Mouse (Mus musculus) erythroblast, embryonic 14.5 days (primary cell): Measurements from ENCODE around the gene Itch. TPM values are rescaled to one million over a fixed set of nuclear protein-coding genes. Genes with fewer than 3 reads are reported as not detected.
"Not testable (repeated sequence)": the region's sequence is repeated elsewhere in the genome, so short reads cannot be mapped to it uniquely, and the experiment has no call there.

ENCODE experiments used
- H3K27me3 ChIP-seq: 2 replicates; pipeline ENCODE4 v1.6.1; 2012; ENCODE audit warnings: inconsistent platforms; ENCODE audit not compliant: control insufficient read depth
- H3K36me3 ChIP-seq: 2 replicates; pipeline ENCODE4 v1.6.1; 2012; ENCODE audit warnings: mild to moderate bottlenecking, inconsistent platforms; ENCODE audit not compliant: control insufficient read depth
- H3K4me1 ChIP-seq: 2 replicates; pipeline ENCODE4 v1.6.1; 2012; ENCODE audit warnings: inconsistent platforms; ENCODE audit not compliant: control insufficient read depth
- H3K4me3 ChIP-seq: replicated peaks from 2 replicates; pipeline ENCODE3; 2012; ENCODE audit warnings: moderate library complexity, mild to moderate bottlenecking, inconsistent platforms
- H3K9me3 ChIP-seq: 2 replicates; pipeline ENCODE4 v1.6.1; 2012; ENCODE audit warnings: low read length, inconsistent platforms, mixed read lengths; ENCODE audit not compliant: control insufficient read depth
- GATA1 ChIP-seq: IDR thresholded peaks from 2 replicates; pipeline ENCODE4 v1.6.1; 2012; ENCODE audit warnings: low read length, inconsistent platforms, mixed read lengths
- TAL1 ChIP-seq: IDR thresholded peaks from 3 replicates; pipeline ENCODE4 v1.6.1; 2012; ENCODE audit warnings: low read length, inconsistent platforms, mixed read lengths
- polyA plus RNA-seq: library from polyadenylated mRNA; stranded (reverse); fragments of >175 nt; gene quantifications from 2 replicates; pipeline ENCODE4 v1.2.3, GENCODE M21; 2012

Itch gene
- polyA plus RNA-seq, 1 experiment = 0.06 TPM

DNA sequence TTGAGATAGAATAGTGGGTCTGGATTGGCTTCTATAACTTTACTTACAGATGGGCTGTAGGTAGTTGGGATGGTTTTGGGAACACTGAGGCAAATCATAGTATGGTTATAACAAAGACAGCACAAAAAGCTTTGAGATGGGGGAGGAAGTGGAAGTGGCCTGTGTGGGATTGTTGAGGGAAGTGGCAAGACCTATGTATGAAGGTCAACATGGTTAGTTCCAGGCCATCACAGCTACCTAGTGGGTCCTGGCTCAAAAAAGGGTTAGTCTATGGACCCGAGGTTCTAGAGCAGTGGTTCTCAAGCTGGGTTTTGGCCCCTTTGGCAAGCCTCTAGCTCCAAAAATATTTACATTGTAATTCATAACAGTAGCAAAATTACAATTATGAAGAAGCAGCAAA is 2.2 kb downstream of the Itch start:
- Histone ChIP-seq H3K27me3 (no peaks in the 10 kb centered on the region), H3K4me1 (peaks cover 36% of the 10 kb centered on the region), H3K9me3 (no peaks in the 10 kb centered on the region), H3K4me3 (no peak overlapping the region), H3K36me3 (peaks cover 28% of the 10 kb centered on the region)
- TF ChIP-seq TAL1 (no peak), GATA1 (no peak)

DNA sequence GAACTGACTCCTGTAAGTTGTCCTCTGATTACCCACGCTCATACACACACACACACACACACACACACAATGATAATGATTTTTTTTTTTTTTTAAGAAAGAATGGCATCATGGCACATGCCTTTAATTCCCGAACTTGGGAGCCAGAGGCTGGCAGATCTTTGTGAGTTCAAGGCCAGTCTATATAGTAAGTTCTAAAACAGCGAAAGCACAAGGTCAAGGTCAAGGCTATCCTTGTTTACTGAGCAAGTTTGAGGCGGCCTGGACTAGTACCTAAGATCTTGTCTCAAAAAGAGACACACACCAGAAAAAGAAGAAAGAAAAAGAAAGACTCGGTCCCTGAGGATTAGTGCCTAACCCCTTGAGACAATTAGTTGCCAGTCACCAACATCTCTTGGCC is 7.7 kb downstream of the Itch start:
- Histone ChIP-seq H3K4me3 (no peak overlapping the region), H3K4me1 (peaks cover 10% of the 10 kb centered on the region), H3K9me3 (no peaks in the 10 kb centered on the region), H3K36me3 (peaks cover 75% of the 10 kb centered on the region), H3K27me3 (no peaks in the 10 kb centered on the region)
- TF ChIP-seq GATA1 (no peak), TAL1 (no peak)

DNA sequence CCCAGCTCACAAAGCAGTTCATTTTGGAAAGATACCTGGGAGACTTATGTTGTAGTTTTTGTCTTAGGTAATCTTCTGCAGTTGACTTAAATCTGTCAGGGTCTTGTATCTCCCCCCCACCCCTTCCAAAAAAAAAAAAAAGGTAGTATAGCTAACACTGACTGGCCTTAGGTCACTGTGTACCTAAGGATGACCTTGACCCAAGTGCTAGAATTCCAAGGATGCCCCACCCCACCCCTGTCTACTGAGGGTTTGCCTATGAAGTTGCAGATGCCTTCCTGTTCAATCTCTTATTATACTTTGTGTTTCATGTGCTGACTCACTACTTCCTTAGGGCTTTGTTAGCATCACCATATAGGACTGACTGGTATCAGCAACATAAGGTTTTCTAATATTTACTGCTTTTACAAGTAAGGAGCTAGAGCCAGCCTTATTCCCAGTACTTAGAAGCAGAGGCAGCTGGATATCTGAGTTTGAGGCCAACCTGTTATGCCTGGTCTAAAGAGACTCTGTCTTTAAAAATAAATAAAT is 8.8 kb downstream of the Itch start:
- no peaks in the 10 kb centered on the region for H3K27me3 ChIP-seq

DNA sequence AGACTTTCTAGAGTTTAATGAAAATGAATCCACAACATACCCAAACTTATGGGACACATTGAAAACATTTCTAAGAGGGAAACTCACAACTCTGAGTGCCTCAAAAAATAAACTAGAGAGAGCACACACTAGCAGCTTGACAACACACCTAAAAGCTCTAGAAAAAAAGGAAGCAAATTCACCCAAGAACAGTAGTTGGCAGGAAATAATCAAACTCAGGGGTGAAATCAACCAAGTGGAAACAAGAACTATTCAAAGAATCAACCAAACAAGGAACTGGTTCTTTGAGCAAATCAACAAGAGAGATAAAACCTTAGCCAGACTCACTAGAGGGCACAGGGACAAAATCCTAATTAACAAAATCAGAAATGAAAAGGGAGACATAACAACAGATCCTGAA is 16.0 kb downstream of the Itch start:
- peaks cover 34% of the 10 kb centered on the region for H3K36me3 ChIP-seq
- H3K4me1 ChIP-seq, H3K9me3 ChIP-seq, H3K4me3 ChIP-seq, H3K27me3 ChIP-seq: not testable (repeated sequence)

More for the DNA sequence above, 8.8 kb downstream of the Itch start:
- Histone ChIP-seq H3K4me1 (peaks cover 3% of the 10 kb centered on the region), H3K9me3 (no peaks in the 10 kb centered on the region), H3K36me3 (peaks cover 86% of the 10 kb centered on the region), H3K4me3 (no peak overlapping the region)
- no peak for TF ChIP-seq TAL1
- no peak for TF ChIP-seq GATA1

DNA sequence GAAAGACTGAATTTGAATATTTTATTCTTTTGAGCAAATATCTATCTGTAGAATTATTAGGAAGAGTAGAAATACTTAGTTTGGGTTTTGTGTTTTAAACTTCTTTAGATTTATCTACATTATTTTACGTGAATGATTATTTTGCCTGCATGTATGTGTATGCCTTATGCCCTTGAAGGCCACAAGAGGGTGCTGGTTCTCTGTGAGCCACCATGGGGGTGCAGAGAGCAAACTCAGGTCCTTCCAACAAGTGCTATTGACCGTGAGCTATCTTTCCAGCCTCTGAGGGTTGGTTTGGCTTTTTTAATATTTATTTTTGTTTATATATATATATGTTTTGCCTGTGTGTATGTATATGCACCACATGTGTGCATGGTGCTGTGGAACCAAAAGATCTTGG is 74.1 kb downstream of the Itch start:
- TF ChIP-seq TAL1 (no peak), GATA1 (no peak)
- H3K36me3 ChIP-seq = peaks cover 70% of the 10 kb centered on the region

DNA sequence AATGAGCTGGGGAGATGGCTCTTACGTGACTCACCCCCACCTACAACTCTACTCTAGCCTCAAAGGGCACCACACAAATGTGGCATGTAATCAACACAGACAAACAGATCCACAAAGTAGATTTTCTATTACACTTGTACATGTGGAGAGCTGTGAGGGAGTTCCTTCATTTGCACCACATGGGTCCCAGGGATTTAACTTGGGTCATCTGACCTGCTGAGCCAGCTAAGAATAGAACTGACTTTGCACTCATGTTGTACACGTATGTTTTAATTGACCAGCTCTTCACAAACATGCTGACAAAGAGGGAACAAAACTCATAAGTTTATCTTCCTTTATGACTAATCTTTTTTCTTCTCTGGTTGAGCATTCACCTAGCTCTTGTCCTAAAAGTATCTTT is 89.8 kb downstream of the Itch start:
- H3K27me3 ChIP-seq = no peaks in the 10 kb centered on the region
- no peaks in the 10 kb centered on the region for H3K9me3 ChIP-seq
- no peak overlapping the region for H3K4me3 ChIP-seq
- peaks cover 3% of the 10 kb centered on the region; the same call in 1 of the 2 replicates for H3K4me1 ChIP-seq
- peaks cover 63% of the 10 kb centered on the region for H3K36me3 ChIP-seq
- no peak for TF ChIP-seq GATA1
- no peak for TF ChIP-seq TAL1

More for the DNA sequence above, 74.1 kb downstream of the Itch start:
- H3K27me3 ChIP-seq = no peaks in the 10 kb centered on the region
- no peaks in the 10 kb centered on the region for H3K4me1 ChIP-seq
- no peak overlapping the region for H3K4me3 ChIP-seq
- H3K9me3 ChIP-seq = no peaks in the 10 kb centered on the region

DNA sequence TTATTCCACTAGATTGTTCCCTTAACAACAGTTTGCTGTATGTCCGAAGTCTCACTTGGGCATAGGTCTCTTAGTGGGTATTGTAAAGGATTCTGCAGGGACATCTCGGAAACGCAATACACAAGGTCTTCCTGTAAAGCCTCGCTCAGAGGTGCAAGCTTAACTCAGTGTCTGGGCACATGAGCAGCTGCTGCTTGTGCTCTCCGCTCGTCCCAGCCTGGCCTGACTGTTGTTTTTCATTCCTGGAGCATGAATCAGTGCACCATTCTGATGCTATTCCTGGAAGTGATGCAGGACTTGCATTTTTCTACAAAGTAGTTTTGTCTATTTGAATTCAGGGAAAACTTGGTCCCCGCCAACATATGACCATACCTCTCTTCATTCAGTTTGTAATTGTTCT is 91.4 kb downstream of the Itch start:
- Histone ChIP-seq H3K27me3 (no peaks in the 10 kb centered on the region), H3K9me3 (no peaks in the 10 kb centered on the region), H3K4me3 (no peak overlapping the region), H3K36me3 (peaks cover 56% of the 10 kb centered on the region), H3K4me1 (peaks cover 3% of the 10 kb centered on the region; the same call in 1 of the 2 replicates)
- no peak for TF ChIP-seq GATA1
- TF ChIP-seq TAL1 = no peak

DNA sequence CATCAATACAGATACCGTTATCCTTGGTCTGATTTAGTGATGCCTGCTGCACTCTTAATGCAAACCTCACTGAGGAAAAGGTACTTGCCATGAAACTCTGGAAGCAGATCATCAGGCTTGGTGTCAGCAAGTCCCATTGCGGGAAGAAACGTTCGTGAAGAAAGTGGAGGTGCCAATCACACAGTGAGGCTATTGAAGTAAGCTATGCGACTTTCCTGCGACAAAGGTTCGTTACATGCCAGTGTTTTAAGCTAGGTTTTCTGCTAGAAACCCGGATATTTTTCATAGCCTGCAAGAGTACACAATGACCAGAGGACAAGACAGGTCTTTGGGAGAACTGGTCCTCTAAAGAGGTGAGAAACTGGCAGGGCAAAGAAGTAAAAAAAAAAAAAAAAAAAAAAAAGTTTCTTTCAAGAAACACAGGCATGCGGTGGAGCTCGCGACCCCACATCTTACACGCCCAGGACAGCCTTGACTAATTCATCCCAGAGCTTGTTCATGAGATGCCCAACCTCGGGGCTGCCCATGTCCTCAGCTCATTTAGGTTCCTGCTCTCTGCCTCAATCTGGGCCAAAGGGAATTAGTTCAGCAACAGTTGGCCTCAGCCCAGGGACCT is 102.5 kb downstream of the Itch start:
- Histone ChIP-seq H3K4me3 (peak overlapping the region; percentile 100), H3K9me3 (no peaks in the 10 kb centered on the region), H3K27me3 (no peaks in the 10 kb centered on the region), H3K36me3 (peaks cover under 1% of the 10 kb centered on the region; the same call in 1 of the 2 replicates), H3K4me1 (peaks cover 23% of the 10 kb centered on the region)
- TF ChIP-seq TAL1 = no peak
- TF ChIP-seq GATA1 = no peak

DNA sequence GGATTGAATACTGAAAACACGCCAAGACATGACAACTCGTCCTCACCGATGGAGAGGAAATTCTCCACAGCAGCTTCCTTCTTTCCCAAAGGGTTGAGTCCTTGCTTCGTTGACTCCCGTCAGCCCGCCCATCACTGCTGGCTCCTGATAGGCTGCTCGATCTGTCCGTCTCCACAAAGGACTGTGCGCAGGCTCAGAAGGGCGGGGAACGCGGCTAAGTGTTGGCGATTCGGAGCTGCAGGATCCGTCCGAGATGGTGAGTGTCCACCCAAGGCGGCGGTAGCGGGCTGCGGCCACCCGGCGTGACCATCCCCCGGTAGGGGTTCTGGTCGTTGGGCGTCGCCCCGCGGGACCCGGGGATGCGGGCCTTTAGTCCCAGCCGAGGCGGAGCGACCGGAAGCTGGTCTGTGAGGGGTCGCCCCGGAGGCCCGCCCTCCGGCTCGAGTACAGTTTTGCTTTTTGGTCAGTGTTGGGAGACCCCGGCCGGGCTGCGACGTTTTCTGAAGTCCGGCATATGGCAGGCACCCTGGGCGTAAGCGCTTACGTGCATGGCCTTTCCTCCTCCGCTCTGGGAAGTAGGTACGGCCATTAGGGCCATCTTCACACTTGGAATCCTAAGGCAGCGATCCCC is 103.2 kb downstream of the Itch start, which contains the start of gene Dynlrb1:
Gene Dynlrb1 (plus strand): TSS at position 172 of the 631 bp plus-strand sequence.
- TF ChIP-seq GATA1 = no peak
- no peak for TF ChIP-seq TAL1
- H3K4me1 ChIP-seq = peaks cover 23% of the 10 kb centered on the region

DNA sequence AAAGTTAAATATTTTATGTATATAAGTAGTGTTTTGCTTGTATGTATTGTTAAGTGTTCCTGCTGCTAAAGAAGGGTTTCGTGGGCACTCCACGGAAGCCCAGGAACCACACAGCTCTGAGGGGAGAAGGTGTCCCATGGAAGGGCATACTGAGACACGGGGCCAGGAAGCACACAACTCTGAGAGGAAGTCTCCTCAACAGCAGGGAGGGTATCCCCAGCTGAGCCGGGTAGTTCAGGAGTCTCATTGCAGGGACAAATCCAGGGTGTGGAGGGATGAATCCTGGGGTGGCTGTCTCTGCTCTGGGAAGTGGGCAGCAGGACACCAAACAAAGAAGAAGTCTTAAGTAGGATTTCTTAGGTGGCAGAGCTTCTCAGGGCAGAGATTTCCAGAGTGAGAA is 104.0 kb downstream of the Itch start:
- Histone ChIP-seq H3K4me1 (peaks cover 23% of the 10 kb centered on the region), H3K4me3 (peak overlapping the region; percentile 100), H3K9me3 (no peaks in the 10 kb centered on the region), H3K27me3 (no peaks in the 10 kb centered on the region), H3K36me3 (peaks cover 4% of the 10 kb centered on the region)
- TF ChIP-seq GATA1 = no peak
- TF ChIP-seq TAL1 = no peak

More for the DNA sequence above, 103.2 kb downstream of the Itch start, which contains the start of gene Dynlrb1:
- no peaks in the 10 kb centered on the region for H3K27me3 ChIP-seq
- H3K36me3 ChIP-seq = peaks cover 3% of the 10 kb centered on the region; the same call in 1 of the 2 replicates
- no peaks in the 10 kb centered on the region for H3K9me3 ChIP-seq
- peak within 1 kb of the TSS; percentile 100 for H3K4me3 ChIP-seq
